ENCODE assay signal across 1 mouse cellular context in the genomic region with DNA sequence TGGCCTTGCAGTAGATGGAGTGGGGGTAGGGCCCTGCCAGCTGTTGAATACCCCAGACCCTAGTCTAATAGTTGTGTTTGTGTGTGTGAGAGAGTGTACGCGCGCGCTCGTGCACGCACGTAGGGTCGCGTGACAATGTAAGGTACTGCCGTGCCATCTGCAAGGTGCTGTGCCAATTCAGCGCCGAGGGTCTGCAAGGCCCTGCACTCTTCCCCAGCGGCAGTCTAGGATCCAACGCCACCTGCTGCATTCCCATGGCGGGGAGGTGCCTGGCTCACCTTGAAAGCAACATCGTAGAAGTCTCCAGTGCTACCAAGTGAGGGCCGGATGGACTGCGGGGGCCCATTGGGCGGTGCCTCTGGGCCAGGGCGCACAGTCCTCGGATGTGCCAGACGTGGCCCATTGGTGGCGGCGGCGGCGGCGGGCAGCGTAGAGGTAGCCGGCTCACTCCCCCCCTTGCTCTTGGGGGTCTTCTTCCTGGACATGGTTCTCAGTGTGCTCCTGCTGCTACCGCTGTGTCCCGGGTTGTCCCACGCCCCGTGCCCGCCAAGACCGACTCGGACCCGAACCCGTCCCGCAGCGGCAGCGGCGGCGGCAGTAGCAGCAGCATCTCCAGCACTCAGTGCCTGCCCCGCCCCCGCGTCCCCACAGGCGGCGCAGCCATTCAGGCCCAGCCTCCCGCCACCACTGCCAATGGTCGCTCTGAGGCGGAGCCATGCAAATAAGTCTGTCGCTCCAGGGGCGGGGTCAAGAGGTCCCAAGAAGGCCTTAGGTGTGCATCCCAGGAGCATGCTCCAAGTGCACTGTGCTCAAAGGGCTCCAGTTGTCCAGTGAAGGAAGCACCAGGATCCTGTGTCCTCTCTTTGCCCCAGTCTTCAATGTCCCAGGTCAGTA.
A peak's percentile ranks its signal among the peaks of the same experiment; 100 is the strongest.
TF ChIP-seq lines count a peak whose summit lies in the region.

No protein-coding gene starts in this region.

TF ChIP-seq in CH12.LX, 34 proteins besides CTCF, POLR2A, EP300 and RAD21:
- TF ChIP-seq USF2 (conservative IDR thresholded peaks at IDR 0.05; ENCODE audit: low read depth, low read length) (no peak), NRF1 (IDR thresholded peaks at IDR 0.05; ENCODE audit: low read depth, low read length) (peak; percentile 39; the same call in 1 of the 2 replicates)
